Mouse (Mus musculus) limb, embryonic 12.5 days (tissue): Measurements from ENCODE around the gene Abhd4. TPM values are rescaled to one million over a fixed set of nuclear protein-coding genes. Genes with fewer than 3 reads are reported as not detected.

ENCODE experiments used
- ATAC-seq: fragments of 200-750 bp; cut with Nextera tagmentation; 2 replicates; pipeline ENCODE4 v1.8.0; 2017; ENCODE audit warnings: low read depth, moderate TSS enrichment; ENCODE audit not compliant: insufficient number of reproducible peaks, insufficient read depth, low FRiP score, low TSS enrichment
- H3K27ac ChIP-seq: fragments of 300-500 bp; sonication (generic); 2 replicates; pipeline ENCODE4 v1.5.1; 2016; ENCODE audit warnings: mild to moderate bottlenecking, moderate library complexity
- H3K27me3 ChIP-seq: fragments of 300-500 bp; sonication (generic); 2 replicates; pipeline ENCODE4 v1.6.1; 2016; ENCODE audit warnings: mild to moderate bottlenecking, moderate library complexity
- H3K36me3 ChIP-seq: fragments of 300-500 bp; sonication (generic); 2 replicates; pipeline ENCODE4 v1.6.1; 2016; ENCODE audit warnings: mild to moderate bottlenecking, moderate library complexity
- H3K4me1 ChIP-seq: fragments of 300-500 bp; sonication (generic); replicated peaks from 2 replicates; pipeline ENCODE4 v1.6.1; 2016
- H3K4me2 ChIP-seq: fragments of 300-500 bp; sonication (generic); 2 replicates; pipeline ENCODE4 v1.6.1; 2016; ENCODE audit warnings: mild to moderate bottlenecking, moderate library complexity
- H3K4me3 ChIP-seq: fragments of 300-500 bp; sonication (generic); replicated peaks from 2 replicates; pipeline ENCODE4 v1.5.1; 2016; ENCODE audit warnings: mild to moderate bottlenecking
- H3K9ac ChIP-seq: fragments of 300-500 bp; sonication (generic); replicated peaks from 2 replicates; pipeline ENCODE4 v1.6.1; 2016; ENCODE audit warnings: mild to moderate bottlenecking, moderate library complexity
- H3K9me3 ChIP-seq: fragments of 300-500 bp; sonication (generic); 2 replicates; pipeline ENCODE4 v1.6.1; 2016; ENCODE audit warnings: mild to moderate bottlenecking, moderate library complexity
- WGBS: fragments of 180-500 bp; shearing (Covaris S2); methylation state at CpG from one replicate; pipeline ENCODE4 v1.1.7; 2016; 5-methylcytosine and 5-hydroxymethylcytosine counted together
- polyA plus RNA-seq: library from polyadenylated mRNA; unstranded; fragments of >200 nt; fragmentation: Nextera tagmentation; extraction: Ambion mirVana; gene quantifications from 2 replicates; pipeline ENCODE4 v1.2.1, GENCODE M21; 2016

Abhd4 gene
- polyA plus RNA-seq, 1 experiment from 2014 or later = 37.6 TPM

- Histone ChIP-seq H3K4me1 (peaks cover 10% of the 10 kb centered on the region), H3K4me2 (no peak overlapping the region), H3K27ac (no peak overlapping the region), H3K4me3 (no peak overlapping the region), H3K27me3 (no peaks in the 10 kb centered on the region), H3K9ac (no peak overlapping the region), H3K36me3 (peaks cover 50% of the 10 kb centered on the region), H3K9me3 (no peaks in the 10 kb centered on the region)
- ATAC-seq = no peak
- WGBS = 89% methylated on average over 7 of the region's 7 CpGs
Measured at GRCm38 (mm10) chr14:54264231-54264630, 10.2 kb downstream of the Abhd4 start.

- WGBS = 60% methylated on average over 10 of the region's 10 CpGs
Measured at GRCm38 (mm10) chr14:54265093-54265492, 11.1 kb downstream of the Abhd4 start.

GRCm38 (mm10) chr14:54265951-54266350, 12.0 kb downstream of the Abhd4 start:
- Histone ChIP-seq H3K4me3 (no peak overlapping the region), H3K27me3 (no peaks in the 10 kb centered on the region), H3K9me3 (no peaks in the 10 kb centered on the region), H3K9ac (no peak overlapping the region), H3K4me2 (no peak overlapping the region), H3K36me3 (peaks cover 50% of the 10 kb centered on the region), H3K27ac (no peak overlapping the region), H3K4me1 (no peaks in the 10 kb centered on the region)
- WGBS = 84% methylated on average over 6 of the region's 6 CpGs
- ATAC-seq = no peak

More at GRCm38 (mm10) chr14:54265093-54265492, 11.1 kb downstream of the Abhd4 start:
- H3K4me3 ChIP-seq = no peak overlapping the region
- no peak overlapping the region for H3K27ac ChIP-seq
- ATAC-seq = no peak
- peaks cover 5% of the 10 kb centered on the region for H3K4me1 ChIP-seq
- no peak overlapping the region for H3K4me2 ChIP-seq
- H3K9ac ChIP-seq = no peak overlapping the region
- no peaks in the 10 kb centered on the region for H3K27me3 ChIP-seq
- H3K36me3 ChIP-seq = peaks cover 50% of the 10 kb centered on the region
- no peaks in the 10 kb centered on the region for H3K9me3 ChIP-seq

- Histone ChIP-seq H3K9ac (no peak overlapping the region), H3K27ac (no peak overlapping the region), H3K4me3 (no peak overlapping the region), H3K9me3 (no peaks in the 10 kb centered on the region), H3K36me3 (peaks cover 46% of the 10 kb centered on the region), H3K27me3 (no peaks in the 10 kb centered on the region), H3K4me2 (no peak overlapping the region), H3K4me1 (no peaks in the 10 kb centered on the region)
- 90% methylated on average over 10 of the region's 10 CpGs for WGBS
- ATAC-seq = no peak
Measured at GRCm38 (mm10) chr14:54267966-54268365, 14.0 kb downstream of the Abhd4 start.

GRCm38 (mm10) chr14:54269566-54269965, 15.6 kb downstream of the Abhd4 start:
- no peak for ATAC-seq
- Histone ChIP-seq H3K36me3 (peaks cover 33% of the 10 kb centered on the region), H3K9me3 (no peaks in the 10 kb centered on the region), H3K27ac (no peak overlapping the region), H3K4me2 (no peak overlapping the region), H3K27me3 (no peaks in the 10 kb centered on the region), H3K9ac (no peak overlapping the region), H3K4me1 (no peaks in the 10 kb centered on the region), H3K4me3 (no peak overlapping the region)
- 83% methylated on average over 3 of the region's 3 CpGs for WGBS

- 86% methylated on average over 3 of the region's 3 CpGs for WGBS
- H3K9me3 ChIP-seq = no peaks in the 10 kb centered on the region
- peaks cover 28% of the 10 kb centered on the region for H3K36me3 ChIP-seq
- H3K27me3 ChIP-seq = no peaks in the 10 kb centered on the region
- no peak for ATAC-seq
- no peak overlapping the region for H3K9ac ChIP-seq
- no peaks in the 10 kb centered on the region for H3K4me1 ChIP-seq
- no peak overlapping the region for H3K27ac ChIP-seq
- H3K4me3 ChIP-seq = no peak overlapping the region
- H3K4me2 ChIP-seq = no peak overlapping the region
Measured at GRCm38 (mm10) chr14:54270413-54270812, 16.4 kb downstream of the Abhd4 start.

- Histone ChIP-seq H3K27ac (no peak overlapping the region), H3K4me3 (no peak overlapping the region), H3K9ac (no peak overlapping the region), H3K27me3 (no peaks in the 10 kb centered on the region), H3K4me2 (no peak overlapping the region), H3K36me3 (peaks cover 19% of the 10 kb centered on the region), H3K4me1 (no peaks in the 10 kb centered on the region), H3K9me3 (no peaks in the 10 kb centered on the region)
- WGBS = 84% methylated on average over 3 of the region's 3 CpGs
- no peak for ATAC-seq
Measured at GRCm38 (mm10) chr14:54271976-54272606, 18.1 kb downstream of the Abhd4 start.

GRCm38 (mm10) chr14:54272696-54273095, 18.7 kb downstream of the Abhd4 start:
- Histone ChIP-seq H3K9ac (no peak overlapping the region), H3K27me3 (no peaks in the 10 kb centered on the region), H3K36me3 (peaks cover 13% of the 10 kb centered on the region), H3K4me2 (no peak overlapping the region), H3K4me3 (no peak overlapping the region), H3K27ac (no peak overlapping the region), H3K9me3 (no peaks in the 10 kb centered on the region), H3K4me1 (no peaks in the 10 kb centered on the region)
- no peak for ATAC-seq
- WGBS = 84% methylated on average over 3 of the region's 3 CpGs

GRCm38 (mm10) chr14:54276446-54276845, 22.5 kb downstream of the Abhd4 start:
- H3K9ac ChIP-seq = no peak overlapping the region
- no peak for ATAC-seq
- no peak overlapping the region for H3K27ac ChIP-seq
- no peaks in the 10 kb centered on the region for H3K9me3 ChIP-seq
- H3K4me1 ChIP-seq = no peaks in the 10 kb centered on the region
- H3K27me3 ChIP-seq = no peaks in the 10 kb centered on the region
- H3K36me3 ChIP-seq = no peaks in the 10 kb centered on the region
- H3K4me2 ChIP-seq = no peak overlapping the region
- 76% methylated on average over 2 of the region's 2 CpGs for WGBS
- no peak overlapping the region for H3K4me3 ChIP-seq

- Histone ChIP-seq H3K27ac (no peak within 1 kb of the TSS), H3K4me2 (no peak within 1 kb of the TSS), H3K4me3 (no peak within 1 kb of the TSS), H3K27me3 (0 out of 2 replicates have a peak, but pooled peaks cover 3% of the 10 kb centered on the region), H3K4me1 (no peaks in the 10 kb centered on the region), H3K36me3 (no peaks in the 10 kb centered on the region), H3K9me3 (no peaks in the 10 kb centered on the region), H3K9ac (no peak within 1 kb of the TSS)
- 81% methylated on average over 1 of the region's 1 CpGs for WGBS
- no peak for ATAC-seq
Measured at GRCm38 (mm10) chr14:54284839-54285238, 30.9 kb downstream of the Abhd4 start, which contains the start of gene Olfr49. Olfr49 (minus strand) TSS chr14:54284939.

- no peaks in the 10 kb centered on the region for H3K36me3 ChIP-seq
- no peak overlapping the region for H3K4me2 ChIP-seq
- ATAC-seq = no peak
- no peak overlapping the region for H3K27ac ChIP-seq
- no peaks in the 10 kb centered on the region for H3K4me1 ChIP-seq
- 85% methylated on average over 5 of the region's 5 CpGs for WGBS
- H3K9me3 ChIP-seq = peaks cover 5% of the 10 kb centered on the region
- H3K9ac ChIP-seq = no peak overlapping the region
- H3K27me3 ChIP-seq = peaks cover 2% of the 10 kb centered on the region
- no peak overlapping the region for H3K4me3 ChIP-seq
Measured at GRCm38 (mm10) chr14:54300136-54300535, 46.1 kb downstream of the Abhd4 start.

GRCm38 (mm10) chr14:54300676-54301075, 46.7 kb downstream of the Abhd4 start:
- WGBS = 90% methylated on average over 3 of the region's 3 CpGs
- no peak overlapping the region for H3K4me3 ChIP-seq
- H3K27me3 ChIP-seq = peaks cover 2% of the 10 kb centered on the region
- H3K36me3 ChIP-seq = no peaks in the 10 kb centered on the region
- H3K27ac ChIP-seq = no peak overlapping the region
- ATAC-seq = no peak
- H3K4me2 ChIP-seq = no peak overlapping the region
- H3K4me1 ChIP-seq = no peaks in the 10 kb centered on the region
- H3K9ac ChIP-seq = no peak overlapping the region
- peaks cover 5% of the 10 kb centered on the region for H3K9me3 ChIP-seq
